Mouse (Mus musculus) spleen, adult 2 months (tissue): ENCODE results near the gene Ascl3.

ENCODE experiments used
- CTCF ChIP-seq: fragments of 200-500 bp; IDR thresholded peaks from 2 replicates; pipeline ENCODE4 v1.5.1; 2011; ENCODE audit warnings: mild to moderate bottlenecking, inconsistent platforms; ENCODE audit not compliant: insufficient read depth, insufficient read length, insufficient replicate concordance; ENCODE audit errors: extremely low read depth
- POLR2A ChIP-seq: fragments of 200-500 bp; IDR thresholded peaks from 2 replicates; pipeline ENCODE4 v1.6.1; 2011; ENCODE audit warnings: low read depth, low read length, inconsistent platforms

DNA sequence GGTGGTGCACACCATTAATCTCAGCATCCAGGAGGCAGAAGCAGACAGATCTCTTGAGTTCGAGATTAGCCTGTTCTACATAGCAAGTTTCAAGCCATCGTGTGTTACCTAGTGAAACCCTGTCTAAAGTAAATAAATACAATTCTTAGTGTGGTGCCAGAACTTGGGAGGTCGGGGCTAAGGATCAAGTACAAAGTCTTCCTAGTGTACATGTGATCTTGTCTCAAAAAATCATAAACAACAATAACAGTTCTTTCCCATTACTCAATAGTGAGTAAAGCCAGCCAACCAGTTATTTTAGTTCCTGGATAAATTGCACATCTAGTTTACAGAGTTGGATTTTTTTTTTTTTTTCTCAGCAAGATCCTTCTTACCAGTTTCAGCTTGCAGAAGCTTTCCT, 27.1 kb downstream of the Ascl3 start:
- TF ChIP-seq CTCF, result no peak
- TF ChIP-seq POLR2A, result no peak
